Mouse (Mus musculus) MEL (cell line): ENCODE data around the gene Tmprss4. TPM values are rescaled to one million over a fixed set of nuclear protein-coding genes. Genes with fewer than 3 reads are reported as not detected.

Experiments
- DNase-seq: peaks from one replicate; pipeline ENCODE4 v3.0.0; 2011; ENCODE audit warnings: low read depth, low spot score
- H3K27ac ChIP-seq: 2 replicates; pipeline ENCODE4 v1.5.1; 2012; ENCODE audit warnings: low read depth, mild to moderate bottlenecking, control low read depth, low read length, moderate library complexity; ENCODE audit not compliant: control insufficient read depth
- H3K27me3 ChIP-seq, 2 experiments: fragments of 150-350 bp in 1 of 2; sonication (generic) in 1 of 2; 2 replicates each; pipeline ENCODE4 v1.6.1; 2012; ENCODE audit warnings: low read length in 2 of 2, mild to moderate bottlenecking in 2 of 2, improper control_type of control experiment in 1 of 2, moderate library complexity in 1 of 2; ENCODE audit not compliant: insufficient read depth in 2 of 2, control insufficient read depth in 1 of 2
- H3K36me3 ChIP-seq, 2 experiments: 2 replicates each; pipeline ENCODE4 v1.6.1; 2012 to 2014; ENCODE audit warnings: low read length in 2 of 2, improper control_type of control experiment in 1 of 2, inconsistent platforms in 1 of 2, mild to moderate bottlenecking in 1 of 2; ENCODE audit not compliant: insufficient read depth in 2 of 2, control insufficient read depth in 1 of 2
- H3K4me1 ChIP-seq, 2 experiments: fragments of 150-350 bp in 1 of 2; sonication (generic) in 1 of 2; 2 replicates each; pipeline ENCODE4 v1.6.1; 2012; ENCODE audit warnings: low read length in 2 of 2, improper control_type of control experiment in 1 of 2, mild to moderate bottlenecking in 1 of 2; ENCODE audit not compliant: insufficient read depth in 2 of 2, control insufficient read depth in 1 of 2
- H3K4me3 ChIP-seq, 2 experiments: fragments of 150-350 bp in 1 of 2; sonication (generic) in 1 of 2; 2 replicates each; pipeline ENCODE4 v1.5.1; 2012; ENCODE audit warnings: low read depth in 2 of 2, low read length in 2 of 2, mild to moderate bottlenecking in 2 of 2, moderate library complexity in 2 of 2, control low read depth in 1 of 2, improper control_type of control experiment in 1 of 2; ENCODE audit not compliant: control insufficient read depth in 1 of 2, insufficient read depth in 1 of 2
- H3K79me2 ChIP-seq: 2 replicates; pipeline ENCODE4 v1.6.1; 2012; ENCODE audit warnings: mild to moderate bottlenecking, low read length, moderate library complexity; ENCODE audit not compliant: control insufficient read depth, poor library complexity, insufficient read depth
- H3K9ac ChIP-seq: 2 replicates; pipeline ENCODE4 v1.6.1; 2012; ENCODE audit warnings: low read depth, mild to moderate bottlenecking, control low read depth, low read length, moderate library complexity; ENCODE audit not compliant: control insufficient read depth, poor library complexity, severe bottlenecking
- H3K9me3 ChIP-seq: fragments of 150-350 bp; sonication (generic); replicated peaks from 2 replicates; pipeline ENCODE4 v1.6.1; 2012; ENCODE audit warnings: mild to moderate bottlenecking, low read length, improper control_type of control experiment, moderate library complexity; ENCODE audit not compliant: insufficient read depth
- CHD1 ChIP-seq: IDR thresholded peaks from 2 replicates; pipeline ENCODE4 v1.6.1; 2012; ENCODE audit warnings: low read depth, mild to moderate bottlenecking, inconsistent platforms, low read length, improper control_type of control experiment
- CHD2 ChIP-seq: IDR thresholded peaks from 2 replicates; pipeline ENCODE4 v1.6.1; 2011; ENCODE audit warnings: low read length, improper control_type of control experiment
- CTCF ChIP-seq, 3 experiments: IDR thresholded peaks in 2 of 3; conservative IDR thresholded peaks in 1 of 3; 2 replicates each; pipeline ENCODE4 v1.5.1; 2011 to 2012; ENCODE audit warnings: low read length in 3 of 3, low read depth in 2 of 3, mild to moderate bottlenecking in 2 of 3, improper control_type of control experiment in 1 of 3, inconsistent platforms in 1 of 3, mixed read lengths in 1 of 3, moderate library complexity in 1 of 3; ENCODE audit not compliant: control insufficient read depth in 1 of 3, insufficient read depth in 1 of 3, poor library complexity in 1 of 3, severe bottlenecking in 1 of 3
- E2F4 ChIP-seq: IDR thresholded peaks from 2 replicates; pipeline ENCODE4 v1.6.1; 2011; ENCODE audit warnings: low read depth, low read length, improper control_type of control experiment, borderline replicate concordance
- ELF1 ChIP-seq: IDR thresholded peaks from 2 replicates; pipeline ENCODE4 v1.6.1; 2014; ENCODE audit warnings: low read depth, mild to moderate bottlenecking, inconsistent platforms, low read length, improper control_type of control experiment, moderate library complexity
- EP300 ChIP-seq, 2 experiments: IDR thresholded peaks; 2 replicates each; pipeline ENCODE4 v1.6.1; 2011; ENCODE audit warnings: improper control_type of control experiment in 2 of 2, low read length in 2 of 2, low read depth in 1 of 2, mild to moderate bottlenecking in 1 of 2
- ETS1 ChIP-seq: IDR thresholded peaks from 2 replicates; pipeline ENCODE4 v1.6.1; 2012; ENCODE audit warnings: low read depth, mild to moderate bottlenecking, inconsistent platforms, low read length, improper control_type of control experiment, moderate library complexity
- HCFC1 ChIP-seq: IDR thresholded peaks from 2 replicates; pipeline ENCODE4 v1.6.1; 2012; ENCODE audit warnings: low read depth, mild to moderate bottlenecking, inconsistent platforms, low read length, improper control_type of control experiment, moderate library complexity
- JUND ChIP-seq: IDR thresholded peaks from 2 replicates; pipeline ENCODE4 v1.6.1; 2011; ENCODE audit warnings: low read depth, mild to moderate bottlenecking, improper control_type of control experiment, low read length
- KAT2A ChIP-seq: conservative IDR thresholded peaks from 2 replicates; pipeline ENCODE4 v1.6.1; 2012; ENCODE audit warnings: low read depth, low read length, improper control_type of control experiment, inconsistent platforms
- MAX ChIP-seq: IDR thresholded peaks from 2 replicates; pipeline ENCODE4 v1.6.1; 2011; ENCODE audit warnings: low read length, improper control_type of control experiment
- MAZ ChIP-seq: IDR thresholded peaks from 2 replicates; pipeline ENCODE4 v1.6.1; 2012; ENCODE audit warnings: low read depth, mild to moderate bottlenecking, inconsistent platforms, low read length, improper control_type of control experiment
- MYB ChIP-seq: IDR thresholded peaks from 2 replicates; pipeline ENCODE4 v1.6.1; 2011; ENCODE audit warnings: mild to moderate bottlenecking, low read depth, low read length, improper control_type of control experiment
- MYC ChIP-seq: IDR thresholded peaks from 2 replicates; pipeline ENCODE4 v1.6.1; 2011; ENCODE audit warnings: low read depth, mild to moderate bottlenecking, low read length, improper control_type of control experiment, moderate library complexity
- NELFE ChIP-seq: IDR thresholded peaks from 2 replicates; pipeline ENCODE4 v1.6.1; 2011; ENCODE audit warnings: low read depth, low read length, improper control_type of control experiment
- POLR2A ChIP-seq, 2 experiments: IDR thresholded peaks; 2 replicates each; pipeline ENCODE4 v1.6.1; 2011 to 2012; ENCODE audit warnings: low read length in 2 of 2, mild to moderate bottlenecking in 2 of 2, control low read depth in 1 of 2, improper control_type of control experiment in 1 of 2, low read depth in 1 of 2, moderate library complexity in 1 of 2; ENCODE audit not compliant: control insufficient read depth in 1 of 2, insufficient read depth in 1 of 2, poor library complexity in 1 of 2
- RAD21 ChIP-seq: IDR thresholded peaks from 2 replicates; pipeline ENCODE4 v1.6.1; 2011; ENCODE audit warnings: mild to moderate bottlenecking, low read depth, low read length, improper control_type of control experiment
- SMC3 ChIP-seq: IDR thresholded peaks from 2 replicates; pipeline ENCODE4 v1.6.1; 2011; ENCODE audit warnings: low read depth, low read length, improper control_type of control experiment
- TAL1 ChIP-seq: IDR thresholded peaks from 2 replicates; pipeline ENCODE4 v1.6.1; 2012; ENCODE audit warnings: mild to moderate bottlenecking, inconsistent platforms, low read length, moderate library complexity, mixed read lengths
- TCF12 ChIP-seq: IDR thresholded peaks from 2 replicates; pipeline ENCODE4 v1.6.1; 2014; ENCODE audit warnings: low read depth, mild to moderate bottlenecking, inconsistent platforms, low read length, improper control_type of control experiment, moderate library complexity
- USF1 ChIP-seq: IDR thresholded peaks from 2 replicates; pipeline ENCODE4 v1.6.1; 2014; ENCODE audit warnings: low read depth, mild to moderate bottlenecking, inconsistent platforms, low read length, improper control_type of control experiment, moderate library complexity
- USF2 ChIP-seq, 2 experiments: IDR thresholded peaks; 2 replicates each; pipeline ENCODE4 v1.6.1; 2011 to 2012; ENCODE audit warnings: improper control_type of control experiment in 2 of 2, low read length in 2 of 2, borderline replicate concordance in 1 of 2, inconsistent platforms in 1 of 2, low read depth in 1 of 2, mild to moderate bottlenecking in 1 of 2; ENCODE audit not compliant: insufficient read depth in 1 of 2
- ZC3H11A ChIP-seq: IDR thresholded peaks from 2 replicates; pipeline ENCODE4 v1.6.1; 2012; ENCODE audit warnings: low read depth, mild to moderate bottlenecking, inconsistent platforms, low read length, improper control_type of control experiment
- ZNF384 ChIP-seq: IDR thresholded peaks from 2 replicates; pipeline ENCODE4 v1.6.1; 2012; ENCODE audit warnings: low read depth, mild to moderate bottlenecking, inconsistent platforms, low read length, improper control_type of control experiment
- polyA plus RNA-seq, 2 experiments: library from polyadenylated mRNA; stranded (reverse) in 1 of 2; unstranded in 1 of 2; fragments of >175 nt in 1 of 2; fragments of >200 nt in 1 of 2; gene quantifications; 2 replicates each; pipeline versions ENCODE4 v1.2.1 to v1.2.4; 2012; ENCODE audit warnings: low replicate concordance in 2 of 2, low read depth in 1 of 2; ENCODE audit not compliant: insufficient read length in 2 of 2, insufficient read depth in 1 of 2, missing spikeins in 1 of 2
- total RNA-seq: library from RNA; depleted of rRNA; stranded (reverse); fragments of 300-350 nt; gene quantifications from 2 replicates; pipeline ENCODE4 v1.2.3, GENCODE M21; 2012

Gene Tmprss4
- total and polyA plus RNA-seq, 3 experiments = not detected

DNA sequence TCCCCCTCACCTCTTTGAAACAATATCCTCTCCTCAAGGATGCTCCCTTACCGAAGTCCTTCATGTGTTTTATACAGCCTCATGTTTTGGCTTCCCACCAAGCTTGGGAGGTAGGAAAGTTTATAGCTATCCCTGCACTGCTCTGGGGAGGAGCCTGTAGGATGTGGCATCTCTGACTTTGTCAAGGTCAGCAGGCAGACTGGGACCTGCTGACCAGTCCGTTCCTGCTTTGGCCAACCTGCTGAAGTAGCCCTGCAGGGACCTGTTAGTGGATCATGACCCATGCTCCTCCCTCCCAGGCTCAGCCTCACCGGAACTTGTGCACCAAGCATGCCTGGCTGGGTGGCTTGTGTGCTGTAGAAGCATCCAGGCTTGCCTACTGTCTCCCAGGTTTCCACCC is 61.2 kb downstream of the Tmprss4 start:
- H3K27me3 ChIP-seq = peaks cover 0 to 2% of the 10 kb centered on the region in 2 experiments; a peak in 3 of 4 replicates
- no peaks in the 10 kb centered on the region for H3K36me3 ChIP-seq
- no peaks in the 10 kb centered on the region for H3K79me2 ChIP-seq
- H3K9me3 ChIP-seq = no peaks in the 10 kb centered on the region
- no peak overlapping the region for H3K27ac ChIP-seq
- H3K4me1 ChIP-seq = no peaks in the 10 kb centered on the region
- no peak overlapping the region for H3K9ac ChIP-seq
- no peak for TF ChIP-seq MYC
- no peak for TF ChIP-seq E2F4
- TF ChIP-seq POLR2A (IDR thresholded peaks at IDR 0.05; ENCODE audit: control insufficient read depth in 1 of 2, insufficient read depth in 1 of 2, low read depth in 1 of 2, low read length in 2 of 2, poor library complexity in 1 of 2) = no peak
- no peak for TF ChIP-seq ZC3H11A
- no peak for TF ChIP-seq EP300 (IDR thresholded peaks at IDR 0.05; ENCODE audit: low read depth in 1 of 2, low read length in 2 of 2)
- TF ChIP-seq MAX = no peak
- no peak for TF ChIP-seq USF2 (IDR thresholded peaks at IDR 0.05; ENCODE audit: borderline replicate concordance in 1 of 2, insufficient read depth in 1 of 2, low read depth in 1 of 2, low read length in 2 of 2)
- TF ChIP-seq ELF1 = no peak
- no peak for TF ChIP-seq USF1
- no peak for TF ChIP-seq TAL1
- TF ChIP-seq JUND = no peak
- no peak for TF ChIP-seq CHD1
- TF ChIP-seq SMC3 = no peak
- TF ChIP-seq, all 39 proteins: peak for 0
- no peak for DNase-seq
- no peak overlapping the region for H3K4me3 ChIP-seq

DNA sequence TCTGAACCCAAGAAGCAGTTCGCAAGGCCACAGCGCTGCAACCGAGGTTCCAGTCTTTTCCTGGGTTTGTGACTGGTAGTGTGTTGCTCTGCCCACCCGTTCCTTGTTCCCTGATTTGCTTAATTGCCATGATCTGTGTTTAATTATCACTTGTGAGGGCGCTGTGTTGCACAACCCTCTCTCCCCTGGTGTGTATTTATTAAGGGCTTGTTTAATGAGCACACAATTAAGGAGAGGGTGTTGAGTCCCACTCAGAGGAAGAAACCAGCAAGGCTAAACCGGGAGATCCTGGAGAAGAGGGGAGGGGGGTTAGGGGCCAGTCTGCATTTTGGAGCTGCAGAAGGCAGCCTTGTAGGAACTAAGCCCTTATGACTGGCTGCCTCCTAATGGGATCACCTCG is 62.9 kb downstream of the Tmprss4 start:
- Histone ChIP-seq H3K4me3 (no peak overlapping the region), H3K9me3 (no peaks in the 10 kb centered on the region), H3K79me2 (no peaks in the 10 kb centered on the region), H3K36me3 (no peaks in the 10 kb centered on the region), H3K27ac (no peak overlapping the region), H3K4me1 (no peaks in the 10 kb centered on the region), H3K9ac (no peak overlapping the region), H3K27me3 (peaks cover 0 to 2% of the 10 kb centered on the region in 2 experiments; a peak in 2 of 4 replicates)
- no peak for TF ChIP-seq TCF12
- TF ChIP-seq RAD21 = no peak
- TF ChIP-seq USF1 = no peak
- TF ChIP-seq NELFE = no peak
- TF ChIP-seq ETS1 = no peak
- TF ChIP-seq MYB = no peak
- TF ChIP-seq HCFC1 = no peak
- TF ChIP-seq E2F4 = no peak
- no peak for TF ChIP-seq CTCF (IDR thresholded peaks at IDR 0.05 in 2 of 3, conservative IDR thresholded peaks at IDR 0.05 in 1 of 3; ENCODE audit: control insufficient read depth in 1 of 3, insufficient read depth in 1 of 3, low read depth in 2 of 3, low read length in 3 of 3, poor library complexity in 1 of 3, severe bottlenecking in 1 of 3)
- no peak for TF ChIP-seq ELF1
- no peak for TF ChIP-seq ZC3H11A
- TF ChIP-seq SMC3 = no peak
- TF ChIP-seq KAT2A = no peak
- TF ChIP-seq TAL1 = no peak
- no peak for TF ChIP-seq ZNF384
- TF ChIP-seq CHD2 = no peak
- no peak for TF ChIP-seq MAZ
- DNase-seq = no peak
